Mouse (Mus musculus): ENCODE data around the gene Tmem170. TPM values are rescaled to one million over a fixed set of nuclear protein-coding genes. Genes with fewer than 3 reads are reported as not detected.

Gene Tmem170
- 1 to 10 TPM; 2.1 to 2.7 TPM for total RNA-seq (2021)
- long read RNA-seq, experiment 1, partial matches to known transcripts: 0 of 1 reads
- long read RNA-seq, experiment 1, other reads (novel, unspliced or antisense): 0 of 1 reads
- long read RNA-seq, experiment 2, partial matches to known transcripts: 0 of 2 reads
- long read RNA-seq, experiment 2, other reads (novel, unspliced or antisense): 1 of 2 reads

GRCm38 (mm10) chr8:111876355-111876948, at the start of gene Tmem170:
Gene Tmem170 (minus strand): TSS chr8:111876750.
- intact Hi-C loops (cut with DNase I): loop anchor here (1.0 kb wide), 1 partner anchor 22 kb away; the partner anchor contains the start of gene Cfdp1
- DNase-seq: peak; percentile 98
- peak within 1 kb of the TSS; percentile 99 for H3K4me3 ChIP-seq
- peak within 1 kb of the TSS; percentile 92 for H3K27ac ChIP-seq
- TF ChIP-seq CTCF (IDR thresholded peaks at IDR 0.05): peak; percentile 98

- DNase-seq: no peak
- no peak for TF ChIP-seq CTCF (IDR thresholded peaks at IDR 0.05)
- intact Hi-C loops (cut with DNase I): no loop called here
- Histone ChIP-seq H3K4me3 (no peak overlapping the region), H3K27ac (no peak overlapping the region)
Observed at GRCm38 (mm10) chr8:111924976-111925375, 48.4 kb upstream of the Tmem170 start.

GRCm38 (mm10) chr8:111923383-111923804, 46.8 kb upstream of the Tmem170 start:
- peak; percentile 81 for TF ChIP-seq CTCF (IDR thresholded peaks at IDR 0.05)
- peak overlapping the region; percentile 68 for H3K4me3 ChIP-seq
- intact Hi-C loops (cut with DNase I): loop anchor here (1.0 kb wide), 1 partner anchor 42 kb away; no protein-coding TSS in a partner anchor

GRCm38 (mm10) chr8:111920971-111921370, 44.4 kb upstream of the Tmem170 start:
- DNase-seq: no peak
- intact Hi-C loops (cut with DNase I): no loop called here
- TF ChIP-seq CTCF (IDR thresholded peaks at IDR 0.05): no peak
- Histone ChIP-seq H3K4me3 (no peak overlapping the region), H3K27ac (no peak overlapping the region)

More at GRCm38 (mm10) chr8:111923383-111923804, 46.8 kb upstream of the Tmem170 start:
- peak overlapping the region; percentile 46; the same call in 1 of the 2 replicates for H3K27ac ChIP-seq
- DNase-seq: peak; percentile 69

GRCm38 (mm10) chr8:111919663-111920062, 43.1 kb upstream of the Tmem170 start:
- Histone ChIP-seq H3K4me3 (no peak overlapping the region), H3K27ac (no peak overlapping the region)
- intact Hi-C loops (cut with DNase I): no loop called here
- peak; percentile 32; the same call in 1 of the 2 replicates for TF ChIP-seq CTCF (IDR thresholded peaks at IDR 0.05)
- DNase-seq: no peak

GRCm38 (mm10) chr8:111912860-111913432, 36.4 kb upstream of the Tmem170 start:
- Histone ChIP-seq H3K27ac (no peak overlapping the region), H3K4me3 (no peak overlapping the region)
- DNase-seq: no peak
- intact Hi-C loops (cut with DNase I): no loop called here
- peak; percentile 29; the same call in 1 of the 2 replicates for TF ChIP-seq CTCF (IDR thresholded peaks at IDR 0.05)

- H3K27ac ChIP-seq: no peak overlapping the region
- DNase-seq: no peak
Observed at GRCm38 (mm10) chr8:111911572-111911971, 35.0 kb upstream of the Tmem170 start.

GRCm38 (mm10) chr8:111909621-111910450, 33.3 kb upstream of the Tmem170 start, which contains the start of gene Chst5:
Gene Chst5 (minus strand): TSS chr8:111910447.
- intact Hi-C loops (cut with DNase I): no loop called here
- peak; percentile 46 for DNase-seq
- no peak within 1 kb of the TSS for H3K27ac ChIP-seq
- no peak for TF ChIP-seq CTCF (IDR thresholded peaks at IDR 0.05)
- peak within 1 kb of the TSS; percentile 43 for H3K4me3 ChIP-seq

More at GRCm38 (mm10) chr8:111911572-111911971, 35.0 kb upstream of the Tmem170 start:
- no peak overlapping the region for H3K4me3 ChIP-seq
- TF ChIP-seq CTCF (IDR thresholded peaks at IDR 0.05): no peak
- intact Hi-C loops (cut with DNase I): no loop called here

- no peak for DNase-seq
- intact Hi-C loops (cut with DNase I): no loop called here
- Histone ChIP-seq H3K4me3 (no peak overlapping the region), H3K27ac (no peak overlapping the region)
- TF ChIP-seq CTCF (IDR thresholded peaks at IDR 0.05): no peak
Observed at GRCm38 (mm10) chr8:111905500-111906121, 29.1 kb upstream of the Tmem170 start.

- peak overlapping the region; percentile 57 for H3K27ac ChIP-seq
- no peak for TF ChIP-seq CTCF (IDR thresholded peaks at IDR 0.05)
- H3K4me3 ChIP-seq: no peak overlapping the region
- intact Hi-C loops (cut with DNase I): no loop called here
- peak; percentile 88 for DNase-seq
Observed at GRCm38 (mm10) chr8:111902080-111902479, 25.5 kb upstream of the Tmem170 start.

GRCm38 (mm10) chr8:111898586-111898985, 22.0 kb upstream of the Tmem170 start:
- intact Hi-C loops (cut with DNase I): no loop called here
- no peak for TF ChIP-seq CTCF (IDR thresholded peaks at IDR 0.05)
- Histone ChIP-seq H3K27ac (no peak overlapping the region), H3K4me3 (no peak overlapping the region)
- no peak for DNase-seq

- Histone ChIP-seq H3K27ac (no peak overlapping the region), H3K4me3 (no peak overlapping the region)
- intact Hi-C loops (cut with DNase I): no loop called here
- no peak for DNase-seq
- TF ChIP-seq CTCF (IDR thresholded peaks at IDR 0.05): peak; percentile 31; the same call in 1 of the 2 replicates
Observed at GRCm38 (mm10) chr8:111894955-111895354, 18.4 kb upstream of the Tmem170 start.
